Mouse (Mus musculus) liver, postnatal 0 days (tissue): Measurements from ENCODE around the gene Calm1.

ENCODE experiments used
- CTCF ChIP-seq: sonication (generic); IDR thresholded peaks from 2 replicates; pipeline ENCODE4 v1.5.1; 2016; ENCODE audit warnings: antibody characterized with exemption, low read depth
- EP300 ChIP-seq: IDR thresholded peaks from 2 replicates; pipeline ENCODE4 v1.6.1; 2016; ENCODE audit warnings: antibody characterized with exemption, low read depth, mild to moderate bottlenecking

DNA sequence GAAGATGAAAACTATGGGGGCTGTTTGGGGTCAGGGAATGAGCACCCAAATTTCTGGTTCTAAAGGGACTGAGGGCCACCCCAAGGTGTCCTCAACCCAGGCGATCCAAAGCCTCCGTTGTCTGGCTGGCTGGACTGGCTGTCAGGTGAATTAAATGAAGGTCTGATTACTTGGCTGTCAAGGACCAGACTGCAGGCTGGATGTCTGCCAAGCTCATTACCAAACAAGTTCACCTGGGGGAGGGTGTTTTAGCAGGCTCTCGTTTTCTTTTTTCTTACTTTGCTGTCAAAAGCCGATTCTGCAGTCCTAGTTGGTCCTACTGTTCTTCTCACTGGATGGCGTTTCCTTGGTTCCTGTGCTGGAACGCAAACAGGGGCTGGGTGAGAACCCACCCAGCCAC lies 40.6 kb downstream of the Calm1 start:
- no peak for TF ChIP-seq CTCF
- no peak for TF ChIP-seq EP300
